Mouse (Mus musculus): Measurements from ENCODE around the gene Msl1.

DNA sequence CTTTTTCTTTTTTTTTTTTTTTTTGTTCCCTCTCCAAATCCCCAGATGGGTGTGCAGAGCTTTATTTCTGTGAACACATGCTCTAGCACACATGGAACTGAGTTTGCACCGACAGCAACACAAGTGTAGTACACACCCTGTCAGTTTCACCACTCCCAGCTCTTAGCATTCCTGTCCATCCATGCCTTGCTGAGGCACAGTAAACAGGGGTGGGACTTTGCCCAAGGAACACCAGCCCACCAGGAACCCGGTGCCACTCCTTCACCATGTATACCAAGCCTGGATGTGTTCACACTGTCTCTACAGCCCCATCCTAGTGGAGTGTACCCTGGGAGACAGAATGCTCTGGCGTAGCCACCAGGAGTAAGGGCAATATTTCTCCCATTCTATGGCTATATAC, 40.4 kb downstream of the Msl1 start:
- no peak for TF ChIP-seq POLR2A (IDR thresholded peaks at IDR 0.05; ENCODE audit: insufficient read length, low read depth)
- no peak for TF ChIP-seq MYOD1 (IDR thresholded peaks at IDR 0.05; ENCODE audit: control insufficient read depth in 1 of 3, insufficient read length in 2 of 3, low read depth in 2 of 3)
